Mouse (Mus musculus) cerebellum, adult 2 months (tissue): ENCODE measurements around the gene Pde10a. TPM values are rescaled to one million over a fixed set of nuclear protein-coding genes. Genes with fewer than 3 reads are reported as not detected.

Experiments used
- DNase-seq, 2 experiments: peaks; one replicate each; pipeline ENCODE4 v3.0.0; 2021
- H3K27ac ChIP-seq: fragments of 200-500 bp; 2 replicates; pipeline ENCODE4 v1.5.1; 2012; ENCODE audit warnings: low read length, control low read depth, inconsistent platforms; ENCODE audit not compliant: insufficient read depth
- H3K27me3 ChIP-seq: fragments of 200-500 bp; 2 replicates; pipeline ENCODE4 v1.6.1; 2012; ENCODE audit warnings: inconsistent platforms, mild to moderate bottlenecking, low read length, moderate library complexity; ENCODE audit not compliant: control insufficient read depth, insufficient read depth
- H3K4me1 ChIP-seq: fragments of 200-500 bp; 2 replicates; pipeline ENCODE4 v1.6.1; 2011; ENCODE audit warnings: low read length; ENCODE audit not compliant: control insufficient read depth, insufficient read depth
- H3K4me3 ChIP-seq: fragments of 200-500 bp; replicated peaks from 2 replicates; pipeline ENCODE3; 2011; ENCODE audit warnings: mild to moderate bottlenecking, low read depth, low read length, control low read depth; ENCODE audit not compliant: insufficient read depth
- CTCF ChIP-seq: fragments of 200-500 bp; IDR thresholded peaks from 2 replicates; pipeline ENCODE4 v1.5.1; 2011; ENCODE audit warnings: low read depth, mild to moderate bottlenecking, control low read depth, low read length, moderate library complexity, borderline replicate concordance; ENCODE audit not compliant: insufficient read depth
- POLR2A ChIP-seq: fragments of 200-500 bp; IDR thresholded peaks from 2 replicates; pipeline ENCODE4 v1.6.1; 2011; ENCODE audit warnings: low read length, control low read depth, borderline replicate concordance; ENCODE audit not compliant: insufficient read depth
- WGBS: fragments of 180-500 bp; shearing (Covaris S2); methylation state at CpG from one replicate; pipeline ENCODE4 v1.1.7; 2018; 5-methylcytosine and 5-hydroxymethylcytosine counted together
- polyA plus RNA-seq: library from polyadenylated mRNA; depleted of rRNA; stranded (reverse); fragments of >200 nt; gene quantifications from 2 replicates; pipeline ENCODE4 v1.2.3, GENCODE M21; 2012

The Pde10a gene
- polyA plus RNA-seq, 1 experiment = 40.9 TPM

- no peak for DNase-seq
- TF ChIP-seq POLR2A = no peak
- TF ChIP-seq CTCF = no peak
- Histone ChIP-seq H3K4me3 (no peak overlapping the region), H3K4me1 (peaks cover 7% of the 10 kb centered on the region; the same call in 1 of the 2 replicates), H3K27me3 (no peaks in the 10 kb centered on the region), H3K27ac (no peak overlapping the region)
- WGBS = 85% methylated on average over 5 of the region's 5 CpGs
Measured at GRCm38 (mm10) chr17:8490971-8491370, 34.2 kb upstream of the Pde10a start.

- 87% methylated on average over 4 of the region's 4 CpGs for WGBS
- Histone ChIP-seq H3K4me3 (no peak overlapping the region), H3K27me3 (no peaks in the 10 kb centered on the region), H3K4me1 (no peaks in the 10 kb centered on the region; the same call in 1 of the 2 replicates), H3K27ac (no peak overlapping the region)
- no peak for DNase-seq
- TF ChIP-seq CTCF (no peak), POLR2A (no peak)
Measured at GRCm38 (mm10) chr17:8493461-8493860, 31.7 kb upstream of the Pde10a start.

- no peak overlapping the region for H3K27ac ChIP-seq
- H3K27me3 ChIP-seq = no peaks in the 10 kb centered on the region
- no peak for DNase-seq
- WGBS = 78% methylated on average over 1 of the region's 1 CpGs
- TF ChIP-seq POLR2A (no peak), CTCF (no peak)
- no peaks in the 10 kb centered on the region for H3K4me1 ChIP-seq
- no peak overlapping the region for H3K4me3 ChIP-seq
Measured at GRCm38 (mm10) chr17:8498151-8498550, 27.0 kb upstream of the Pde10a start.

- WGBS = 87% methylated on average over 5 of the region's 5 CpGs
- Histone ChIP-seq H3K27ac (no peak overlapping the region), H3K27me3 (no peaks in the 10 kb centered on the region), H3K4me3 (no peak overlapping the region), H3K4me1 (no peaks in the 10 kb centered on the region)
- DNase-seq = no peak
- TF ChIP-seq CTCF (no peak), POLR2A (no peak)
Measured at GRCm38 (mm10) chr17:8498655-8499054, 26.5 kb upstream of the Pde10a start.

- no peaks in the 10 kb centered on the region for H3K4me1 ChIP-seq
- H3K27me3 ChIP-seq = no peaks in the 10 kb centered on the region
- 65% methylated on average over 4 of the region's 4 CpGs for WGBS
- no peak for TF ChIP-seq CTCF
- TF ChIP-seq POLR2A = no peak
- H3K4me3 ChIP-seq = no peak overlapping the region
- no peak for DNase-seq
- no peak overlapping the region for H3K27ac ChIP-seq
Measured at GRCm38 (mm10) chr17:8499564-8500117, 25.5 kb upstream of the Pde10a start.

GRCm38 (mm10) chr17:8504381-8504780 lies 20.8 kb upstream of the Pde10a start:
- no peak for DNase-seq
- WGBS = 83% methylated on average over 3 of the region's 3 CpGs
- peaks cover 28% of the 10 kb centered on the region for H3K4me1 ChIP-seq
- no peaks in the 10 kb centered on the region for H3K27me3 ChIP-seq
- H3K4me3 ChIP-seq = no peak overlapping the region
- no peak overlapping the region for H3K27ac ChIP-seq
- TF ChIP-seq CTCF (no peak), POLR2A (no peak)

- peak; percentile 97 to 98 for DNase-seq
- Histone ChIP-seq H3K27me3 (no peaks in the 10 kb centered on the region), H3K4me1 (peaks cover 28% of the 10 kb centered on the region), H3K27ac (peak overlapping the region; percentile 70), H3K4me3 (peak overlapping the region; percentile 49)
- TF ChIP-seq CTCF (no peak), POLR2A (peak; percentile 81)
- 0% methylated on average over 20 of the region's 20 CpGs for WGBS
Measured at GRCm38 (mm10) chr17:8505669-8506426, 19.3 kb upstream of the Pde10a start.

- 63% methylated on average over 6 of the region's 6 CpGs for WGBS
- no peak for TF ChIP-seq POLR2A
- TF ChIP-seq CTCF = no peak
- Histone ChIP-seq H3K27me3 (no peaks in the 10 kb centered on the region), H3K4me1 (peaks cover 28% of the 10 kb centered on the region), H3K27ac (peak overlapping the region; percentile 81), H3K4me3 (no peak overlapping the region)
- DNase-seq = peak in 1 of 2 experiments; percentile 51
Measured at GRCm38 (mm10) chr17:8506726-8507125, 18.4 kb upstream of the Pde10a start.
